29 mouse cellular contexts compared by ENCODE assay signal in genomic region chr6:48697555-48697930, GRCm38 (mm10). TPM values are rescaled to one million over a fixed set of nuclear protein-coding genes. Genes with fewer than 3 reads are reported as not detected.
DNase-seq lines count a peak whose midpoint lies in the region; ATAC-seq and TF ChIP-seq lines count a peak whose summit lies in the region.
"Had no signal": no experiment of that assay in that cellular context is flagged by ENCODE, and none has a peak within 500 bp of the region (broad histone marks: within the 10 kb centered on the region; RNA-seq: fewer than 3 reads in every experiment).

No protein-coding gene starts in this region.

- H3K27me3 ChIP-seq in forebrain, embryonic 10.5 days (ENCODE audit: poor library complexity, severe bottlenecking): no peaks in the 10 kb centered on the region
- H3K27me3 ChIP-seq in forebrain, embryonic 14.5 days (replicated peaks; ENCODE audit: control insufficient read depth, insufficient read depth, low read length): no peaks in the 10 kb centered on the region
- no peaks in the 10 kb centered on the region for H3K27me3 ChIP-seq in heart, embryonic 15.5 days
- no peaks in the 10 kb centered on the region for H3K27me3 ChIP-seq in kidney, embryonic 16.5 days (ENCODE audit: insufficient read depth, low read length)
- H3K27me3 ChIP-seq in lung, postnatal 0 days (replicated peaks; ENCODE audit: insufficient read depth, low read length): no peaks in the 10 kb centered on the region
- H3K27me3 ChIP-seq: embryonic facial prominence, embryonic 13.5 days; forebrain, embryonic 13.5 days; intestine, embryonic 15.5 days; midbrain, embryonic 13.5 days had no signal

- no peak for ATAC-seq in forebrain, embryonic 14.5 days
- no peak for ATAC-seq in heart, embryonic 15.5 days (replicated peaks; ENCODE audit: insufficient number of reproducible peaks, insufficient read depth, low FRiP score, low read depth)
- no peak for ATAC-seq in kidney, embryonic 16.5 days (ENCODE audit: low FRiP score, low TSS enrichment)
- peak; percentile 36 for ATAC-seq in lung, postnatal 0 days
- ATAC-seq: forebrain, embryonic 13.5 days; hindbrain, embryonic 16.5 days; intestine, embryonic 15.5 days; midbrain, embryonic 13.5 days had no signal

- 0 out of 2 replicates have a peak overlapping the region, but pooled peaks have one; percentile 11 for H3K27ac ChIP-seq in forebrain, embryonic 10.5 days
- no peak overlapping the region for H3K27ac ChIP-seq in forebrain, embryonic 14.5 days (ENCODE audit: low read depth, low read length)
- H3K27ac ChIP-seq in heart, embryonic 15.5 days: peak overlapping the region; percentile 45; the same call in 1 of the 2 replicates
- H3K27ac ChIP-seq in kidney, embryonic 16.5 days (ENCODE audit: low read length): peak overlapping the region; percentile 74; the same call in 1 of the 2 replicates
- peak overlapping the region; percentile 73 for H3K27ac ChIP-seq in lung, postnatal 0 days (ENCODE audit: low read length)
- H3K27ac ChIP-seq: embryonic facial prominence, embryonic 13.5 days; forebrain, embryonic 13.5 days; hindbrain, embryonic 10.5 days; intestine, embryonic 15.5 days; layer of hippocampus, adult 2 months; limb, embryonic 10.5 days; midbrain, embryonic 13.5 days had no signal

- H3K4me2 ChIP-seq in forebrain, embryonic 14.5 days (ENCODE audit: low read length): no peak overlapping the region
- H3K4me2 ChIP-seq in heart, embryonic 15.5 days: no peak overlapping the region
- no peak overlapping the region for H3K4me2 ChIP-seq in kidney, embryonic 16.5 days (replicated peaks; ENCODE audit: low read depth, low read length)
- no peak overlapping the region for H3K4me2 ChIP-seq in lung, postnatal 0 days (replicated peaks; ENCODE audit: low read depth, low read length)
- H3K4me2 ChIP-seq: embryonic facial prominence, embryonic 13.5 days; forebrain, embryonic 13.5 days; intestine, embryonic 15.5 days; midbrain, embryonic 13.5 days had no signal

- H3K4me3 ChIP-seq in forebrain, embryonic 10.5 days: no peak overlapping the region
- H3K4me3 ChIP-seq in forebrain, embryonic 14.5 days (ENCODE audit: low read depth, low read length): no peak overlapping the region
- H3K4me3 ChIP-seq in heart, embryonic 15.5 days: no peak overlapping the region
- no peak overlapping the region for H3K4me3 ChIP-seq in kidney, embryonic 16.5 days (ENCODE audit: low read length)
- H3K4me3 ChIP-seq in lung, postnatal 0 days (ENCODE audit: low read depth, low read length): no peak overlapping the region
- no peak overlapping the region for H3K4me3 ChIP-seq in lung, adult 2 months (replicated peaks; ENCODE audit: extremely low read depth, low read depth, low read length)
- H3K4me3 ChIP-seq: embryonic facial prominence, embryonic 13.5 days; erythroblast, embryonic 14.5 days; forebrain, embryonic 13.5 days; hindbrain, embryonic 10.5 days; intestine, embryonic 15.5 days; layer of hippocampus, adult 2 months; limb, embryonic 10.5 days; megakaryocyte, embryonic 14.5 days; midbrain, embryonic 13.5 days had no signal

- intact Hi-C loops in heart, postnatal 36 days (cut with DNase I): loop anchor here (1.0 kb wide), 1 partner anchor 12 kb away; no protein-coding TSS in a partner anchor

- no peaks in the 10 kb centered on the region for H3K9me3 ChIP-seq in forebrain, embryonic 10.5 days
- H3K9me3 ChIP-seq in forebrain, embryonic 14.5 days (replicated peaks; ENCODE audit: control insufficient read depth, low read length): no peaks in the 10 kb centered on the region
- H3K9me3 ChIP-seq in heart, embryonic 15.5 days (replicated peaks): no peaks in the 10 kb centered on the region
- H3K9me3 ChIP-seq in kidney, embryonic 16.5 days (ENCODE audit: low read length): peaks cover 2% of the 10 kb centered on the region; the same call in 1 of the 2 replicates
- H3K9me3 ChIP-seq in lung, postnatal 0 days (ENCODE audit: low read length): no peaks in the 10 kb centered on the region
- H3K9me3 ChIP-seq: embryonic facial prominence, embryonic 13.5 days; hindbrain, embryonic 10.5 days; intestine, embryonic 15.5 days; limb, embryonic 10.5 days; midbrain, embryonic 13.5 days had no signal

- H3K9ac ChIP-seq in forebrain, embryonic 14.5 days (ENCODE audit: low read length): no peak overlapping the region
- no peak overlapping the region for H3K9ac ChIP-seq in heart, embryonic 15.5 days
- no peak overlapping the region for H3K9ac ChIP-seq in kidney, embryonic 16.5 days (replicated peaks; ENCODE audit: low read length)
- no peak overlapping the region for H3K9ac ChIP-seq in lung, postnatal 0 days (replicated peaks; ENCODE audit: low read depth)
- H3K9ac ChIP-seq: embryonic facial prominence, embryonic 13.5 days; forebrain, embryonic 13.5 days; intestine, embryonic 15.5 days; midbrain, embryonic 13.5 days had no signal

- WGBS in forebrain, embryonic 10.5 days: 49% methylated on average over 1 of the region's 1 CpGs
- WGBS in forebrain, embryonic 14.5 days: 19% methylated on average over 1 of the region's 1 CpGs
- WGBS in heart, embryonic 15.5 days: 40% methylated on average over 1 of the region's 1 CpGs
- 48% methylated on average over 1 of the region's 1 CpGs for WGBS in kidney, embryonic 16.5 days
- WGBS in lung, postnatal 0 days: 11% methylated on average over 1 of the region's 1 CpGs
- 27% methylated on average over 1 of the region's 1 CpGs for WGBS in lung, adult 2 months

- peaks cover 7% of the 10 kb centered on the region; the same call in 1 of the 2 replicates for H3K4me1 ChIP-seq in forebrain, embryonic 10.5 days
- no peaks in the 10 kb centered on the region for H3K4me1 ChIP-seq in forebrain, embryonic 14.5 days (ENCODE audit: control insufficient read depth, insufficient read depth, low read length)
- no peaks in the 10 kb centered on the region for H3K4me1 ChIP-seq in heart, embryonic 15.5 days (replicated peaks)
- H3K4me1 ChIP-seq in kidney, embryonic 16.5 days (ENCODE audit: insufficient read depth, low read length): no peaks in the 10 kb centered on the region
- H3K4me1 ChIP-seq in lung, postnatal 0 days (ENCODE audit: insufficient read depth, low read depth, low read length): 0 out of 2 replicates have a peak, but pooled peaks cover 4% of the 10 kb centered on the region
- peaks cover 25% of the 10 kb centered on the region for H3K4me1 ChIP-seq in lung, adult 2 months (ENCODE audit: control insufficient read depth, insufficient read depth, low read length)
- H3K4me1 ChIP-seq: embryonic facial prominence, embryonic 13.5 days; forebrain, embryonic 13.5 days; hindbrain, embryonic 10.5 days; intestine, embryonic 15.5 days; limb, embryonic 10.5 days; midbrain, embryonic 13.5 days had no signal

- no peak for TF ChIP-seq POLR2A in lung, adult 2 months (IDR thresholded peaks at IDR 0.05; ENCODE audit: borderline replicate concordance, extremely low read depth, low read depth, low read length)

- TF ChIP-seq EP300 in lung, postnatal 0 days (IDR thresholded peaks at IDR 0.05): peak; percentile 57

- H3K36me3 ChIP-seq in forebrain, embryonic 10.5 days (replicated peaks): no peaks in the 10 kb centered on the region
- no peaks in the 10 kb centered on the region for H3K36me3 ChIP-seq in forebrain, embryonic 14.5 days (ENCODE audit: control insufficient read depth, insufficient read depth, low read length)
- no peaks in the 10 kb centered on the region for H3K36me3 ChIP-seq in heart, embryonic 15.5 days
- no peaks in the 10 kb centered on the region for H3K36me3 ChIP-seq in kidney, embryonic 16.5 days (ENCODE audit: insufficient read depth, low read length)
- no peaks in the 10 kb centered on the region for H3K36me3 ChIP-seq in lung, postnatal 0 days (ENCODE audit: insufficient read depth, low read length)
- H3K36me3 ChIP-seq: embryonic facial prominence, embryonic 13.5 days; hindbrain, embryonic 10.5 days; intestine, embryonic 15.5 days; limb, embryonic 10.5 days; midbrain, embryonic 13.5 days had no signal

- DNase-seq in forebrain, embryonic 10.5 days (ENCODE audit: extremely low spot score, low spot score): no peak
- DNase-seq in forebrain, embryonic 14.5 days (ENCODE audit: low spot score): no peak
- DNase-seq in heart, postnatal 36 days: no peak
- DNase-seq in kidney, postnatal 4 days: no peak
- DNase-seq in lung, postnatal 0 days (ENCODE audit: low spot score): peak; percentile 53
- DNase-seq in lung, adult 2 months: no peak
- DNase-seq: adrenal gland, postnatal 10 days; cerebellum, adult 8-10 months; cerebellum, postnatal 36 days; embryo, embryonic 11 days; kidney, postnatal 14 days; liver had no signal

- no peak for TF ChIP-seq CTCF in lung, postnatal 0 days (IDR thresholded peaks at IDR 0.05)
- no peak for TF ChIP-seq CTCF in lung, adult 2 months (IDR thresholded peaks at IDR 0.05; ENCODE audit: insufficient read depth, low read length)

RNA-seq across cellular contexts. Expression of gene Gimap6, which starts 10.5 kb away (rescaled TPM):
- 8.4 and 9.7 TPM in 2 replicates for polyA plus RNA-seq in forebrain, embryonic 10.5 days (2016; fragmentation: Nextera tagmentation; extraction: Ambion mirVana)
- polyA plus RNA-seq in forebrain, embryonic 14.5 days (2014; fragmentation: Nextera tagmentation; extraction: Ambion mirVana): 7.2 and 8.3 TPM in 2 replicates
- polyA plus RNA-seq in heart, embryonic 15.5 days (2015; fragmentation: Nextera tagmentation; extraction: Ambion mirVana): 32.3 and 35.6 TPM in 2 replicates
- 10 to 100 TPM; 40.5 to 46.0 TPM for total RNA-seq in heart, postnatal 36 days (2021)
- polyA plus RNA-seq in kidney, embryonic 16.5 days (2015; fragmentation: Nextera tagmentation; extraction: Ambion mirVana): 59.4 and 67.3 TPM in 2 replicates
- polyA plus RNA-seq in lung, postnatal 0 days (2015; fragmentation: Nextera tagmentation; extraction: Ambion mirVana): 75.4 and 91.2 TPM in 2 replicates
- 23.5 and 40.1 TPM in 2 replicates for polyA plus RNA-seq in lung, adult 2 months (2012; rRNA removed)
- polyA plus RNA-seq: erythroblast, embryonic 14.5 days had no signal

RNA-seq across cellular contexts. Expression of gene Gimap4, which starts 13.2 kb away (rescaled TPM):
- polyA plus RNA-seq in forebrain, embryonic 10.5 days (2016; fragmentation: Nextera tagmentation; extraction: Ambion mirVana): 5.9 and 6.8 TPM in 2 replicates
- polyA plus RNA-seq in forebrain, embryonic 14.5 days (2014; fragmentation: Nextera tagmentation; extraction: Ambion mirVana): 1.2 and 1.9 TPM in 2 replicates
- polyA plus RNA-seq in heart, embryonic 15.5 days (2015; fragmentation: Nextera tagmentation; extraction: Ambion mirVana): 23.5 and 27.1 TPM in 2 replicates
- 10 to 100 TPM; 23.6 to 30.4 TPM for total RNA-seq in heart, postnatal 36 days (2021)
- 84.6 and 86.0 TPM in 2 replicates for polyA plus RNA-seq in kidney, embryonic 16.5 days (2015; fragmentation: Nextera tagmentation; extraction: Ambion mirVana)
- polyA plus RNA-seq in lung, postnatal 0 days (2015; fragmentation: Nextera tagmentation; extraction: Ambion mirVana): 129 and 151 TPM in 2 replicates
- 40.8 and 58.9 TPM in 2 replicates for polyA plus RNA-seq in lung, adult 2 months (2012; rRNA removed)
- total RNA-seq: layer of hippocampus, adult 2 months; layer of hippocampus, postnatal 25 days had no signal
- polyA plus RNA-seq: erythroblast, embryonic 14.5 days had no signal

RNA-seq across cellular contexts. Expression of gene Gm28053, which starts 20.9 kb away (rescaled TPM):
- not detected in 2 replicates for polyA plus RNA-seq in forebrain, embryonic 10.5 days (2016; fragmentation: Nextera tagmentation; extraction: Ambion mirVana)
- polyA plus RNA-seq in forebrain, embryonic 14.5 days (2014; fragmentation: Nextera tagmentation; extraction: Ambion mirVana): 0.84 TPM in 1 of 2 replicates, not detected in the other
- polyA plus RNA-seq in heart, embryonic 15.5 days (2015; fragmentation: Nextera tagmentation; extraction: Ambion mirVana): 3.3 and 4.6 TPM in 2 replicates
- total RNA-seq in heart, postnatal 36 days (2021): 1 to 10 TPM; 3.1 to 4.7 TPM
- polyA plus RNA-seq in kidney, embryonic 16.5 days (2015; fragmentation: Nextera tagmentation; extraction: Ambion mirVana): 1.4 and 2.4 TPM in 2 replicates
- polyA plus RNA-seq in lung, postnatal 0 days (2015; fragmentation: Nextera tagmentation; extraction: Ambion mirVana): 2.2 and 6.0 TPM in 2 replicates
- polyA plus RNA-seq in lung, adult 2 months (2012; rRNA removed): 1.8 TPM in 1 of 2 replicates, not detected in the other
- total RNA-seq: layer of hippocampus, adult 2 months had no signal
- polyA plus RNA-seq: erythroblast, embryonic 14.5 days; hindbrain, embryonic 10.5 days; midbrain, embryonic 13.5 days; testis, adult 2 months had no signal

RNA-seq across cellular contexts. Expression of gene Gimap7, which starts 20.9 kb away (rescaled TPM):
- not detected in 2 replicates for polyA plus RNA-seq in forebrain, embryonic 10.5 days (2016; fragmentation: Nextera tagmentation; extraction: Ambion mirVana)
- not detected in 2 replicates for polyA plus RNA-seq in forebrain, embryonic 14.5 days (2014; fragmentation: Nextera tagmentation; extraction: Ambion mirVana)
- 0.23 and 0.27 TPM in 2 replicates for polyA plus RNA-seq in heart, embryonic 15.5 days (2015; fragmentation: Nextera tagmentation; extraction: Ambion mirVana)
- total RNA-seq in heart, postnatal 36 days (2021): under 1 TPM in 1 of 2 experiments, not detected in 1; 0.22 TPM
- not detected in 2 replicates for polyA plus RNA-seq in kidney, embryonic 16.5 days (2015; fragmentation: Nextera tagmentation; extraction: Ambion mirVana)
- 0.14 and 0.21 TPM in 2 replicates for polyA plus RNA-seq in lung, postnatal 0 days (2015; fragmentation: Nextera tagmentation; extraction: Ambion mirVana)
- polyA plus RNA-seq in lung, adult 2 months (2012; rRNA removed): 0.72 and 1.2 TPM in 2 replicates
- total RNA-seq: gastrocnemius, adult 8-10 months; granulocyte monocyte progenitor cell, adult 5-6 weeks; layer of hippocampus, adult 2 months; layer of hippocampus, postnatal 25 days had no signal
- polyA plus RNA-seq: embryonic facial prominence, embryonic 13.5 days; erythroblast, embryonic 14.5 days; forebrain, embryonic 13.5 days; frontal cortex, adult 2 months; hindbrain, embryonic 10.5 days; hindbrain, embryonic 16.5 days; limb, embryonic 10.5 days; midbrain, embryonic 13.5 days; testis, adult 2 months had no signal

RNA-seq across cellular contexts. Expression of gene Gimap9, which starts 21.6 kb away (rescaled TPM):
- polyA plus RNA-seq in forebrain, embryonic 10.5 days (2016; fragmentation: Nextera tagmentation; extraction: Ambion mirVana): 4.0 TPM in 2 replicates
- 1.5 and 2.2 TPM in 2 replicates for polyA plus RNA-seq in forebrain, embryonic 14.5 days (2014; fragmentation: Nextera tagmentation; extraction: Ambion mirVana)
- 7.9 and 10.3 TPM in 2 replicates for polyA plus RNA-seq in heart, embryonic 15.5 days (2015; fragmentation: Nextera tagmentation; extraction: Ambion mirVana)
- 1 to 10 TPM; 4.8 to 5.2 TPM for total RNA-seq in heart, postnatal 36 days (2021)
- polyA plus RNA-seq in kidney, embryonic 16.5 days (2015; fragmentation: Nextera tagmentation; extraction: Ambion mirVana): 12.7 and 14.8 TPM in 2 replicates
- polyA plus RNA-seq in lung, postnatal 0 days (2015; fragmentation: Nextera tagmentation; extraction: Ambion mirVana): 14.2 and 15.1 TPM in 2 replicates
- polyA plus RNA-seq in lung, adult 2 months (2012; rRNA removed): 2.8 and 5.2 TPM in 2 replicates
- polyA plus RNA-seq: erythroblast, embryonic 14.5 days had no signal
